Mouse (Mus musculus) mouse embryonic stem cell (cell line): ENCODE data around the gene Vamp2.
"Not testable (repeated sequence)": the region's sequence is repeated elsewhere in the genome, so short reads cannot be mapped to it uniquely, and the experiment has no call there.

Experiments
- in situ Hi-C, 2 experiments: fragments of 300-500 bp; cut with MboI; formaldehyde crosslinking; loops; 1 replicate in 1 of 2; 3 replicates in 1 of 2; pipeline ENCODE4 v1.14.3; 2019 to 2020; ENCODE audit warnings: low sequenced_read_pairs in 2 of 2, low pct_unique_long_range_greater_than_20kb in 1 of 2, mixed read lengths in 1 of 2; ENCODE audit not compliant: unreplicated experiment in 1 of 2

Gene Vamp2

GRCm38 (mm10) chr11:69092871-69093270 is 4.6 kb downstream of the Vamp2 start:
- in situ Hi-C loops = no loop called here

- in situ Hi-C loops = not testable (repeated sequence)
Measured at GRCm38 (mm10) chr11:69093856-69094255, 5.6 kb downstream of the Vamp2 start.

- in situ Hi-C loops = no loop called here
Measured at GRCm38 (mm10) chr11:69094697-69095429, 6.6 kb downstream of the Vamp2 start, which contains the start of gene Per1. Per1 (plus strand) TSS chr11:69095217.

GRCm38 (mm10) chr11:69095511-69096231 is 7.4 kb downstream of the Vamp2 start:
- in situ Hi-C loops = no loop called here

- in situ Hi-C loops = no loop called here
Measured at GRCm38 (mm10) chr11:69096360-69096986, 8.2 kb downstream of the Vamp2 start.

- in situ Hi-C loops = no loop called here
Measured at GRCm38 (mm10) chr11:69096987-69097900, 9.0 kb downstream of the Vamp2 start.

- in situ Hi-C loops = no loop called here
Measured at GRCm38 (mm10) chr11:69098039-69098761, 9.9 kb downstream of the Vamp2 start.

GRCm38 (mm10) chr11:69098762-69099091 is 10.4 kb downstream of the Vamp2 start:
- in situ Hi-C loops = no loop called here

GRCm38 (mm10) chr11:69099177-69099914 is 11.1 kb downstream of the Vamp2 start:
- in situ Hi-C loops = no loop called here

GRCm38 (mm10) chr11:69099915-69100345 is 11.6 kb downstream of the Vamp2 start:
- in situ Hi-C loops = no loop called here

- in situ Hi-C loops = no loop called here
Measured at GRCm38 (mm10) chr11:69100639-69101360, 12.5 kb downstream of the Vamp2 start.

GRCm38 (mm10) chr11:69101604-69102402 is 13.5 kb downstream of the Vamp2 start:
- in situ Hi-C loops = no loop called here

- in situ Hi-C loops = no loop called here
Measured at GRCm38 (mm10) chr11:69102403-69102725, 14.1 kb downstream of the Vamp2 start.

- in situ Hi-C loops = no loop called here
Measured at GRCm38 (mm10) chr11:69103121-69103520, 14.8 kb downstream of the Vamp2 start.

- in situ Hi-C loops = no loop called here
Measured at GRCm38 (mm10) chr11:69103531-69104435, 15.5 kb downstream of the Vamp2 start.
